Mouse (Mus musculus) liver, embryonic 14.5 days (tissue): ENCODE results near the gene Esam. TPM values are rescaled to one million over a fixed set of nuclear protein-coding genes. Genes with fewer than 3 reads are reported as not detected.

Experiments used
- ATAC-seq: fragments of 200-750 bp; cut with Nextera tagmentation; 2 replicates; pipeline ENCODE4 v1.8.0; 2017; ENCODE audit warnings: moderate number of reproducible peaks, mild to moderate bottlenecking, moderate library complexity; ENCODE audit not compliant: insufficient read depth
- DNase-seq, 3 experiments: peaks; one replicate each; pipeline ENCODE4 v3.0.0-alpha.2; 2012 to 2013; ENCODE audit warnings: low read depth in 3 of 3, low spot score in 3 of 3
- H3K27ac ChIP-seq: fragments of 300-500 bp; sonication (generic); 2 replicates; pipeline ENCODE4 v1.5.1; 2014; ENCODE audit warnings: moderate library complexity, mild to moderate bottlenecking, control low read depth, inconsistent platforms
- H3K27me3 ChIP-seq: fragments of 300-500 bp; sonication (generic); 2 replicates; pipeline ENCODE4 v1.6.1; 2014; ENCODE audit warnings: mild to moderate bottlenecking, low read length, moderate library complexity; ENCODE audit not compliant: control insufficient read depth, insufficient read depth
- H3K36me3 ChIP-seq: fragments of 300-500 bp; sonication (generic); replicated peaks from 2 replicates; pipeline ENCODE4 v1.6.1; 2014; ENCODE audit warnings: low read depth; ENCODE audit not compliant: control insufficient read depth, insufficient read depth
- H3K4me1 ChIP-seq, 2 experiments: fragments of 200-500 bp in 1 of 2; fragments of 300-500 bp in 1 of 2; sonication (generic) in 1 of 2; replicated peaks; 2 replicates each; pipeline ENCODE4 v1.6.1; 2012 to 2014; ENCODE audit warnings: antibody characterized with exemption in 1 of 2, inconsistent platforms in 1 of 2, low read length in 1 of 2; ENCODE audit not compliant: control insufficient read depth in 2 of 2, insufficient read depth in 2 of 2
- H3K4me2 ChIP-seq: fragments of 300-500 bp; sonication (generic); 2 replicates; pipeline ENCODE4 v1.6.1; 2014; ENCODE audit warnings: low read depth, mild to moderate bottlenecking, control low read depth, moderate library complexity
- H3K4me3 ChIP-seq, 2 experiments: fragments of 200-500 bp in 1 of 2; fragments of 300-500 bp in 1 of 2; sonication (generic) in 1 of 2; 2 replicates each; pipeline ENCODE4 v1.5.1; 2012 to 2014; ENCODE audit warnings: low read depth in 2 of 2, low read length in 2 of 2, mild to moderate bottlenecking in 2 of 2, control low read depth in 1 of 2, inconsistent platforms in 1 of 2, moderate library complexity in 1 of 2; ENCODE audit not compliant: insufficient read depth in 1 of 2
- H3K9ac ChIP-seq: fragments of 300-500 bp; sonication (generic); replicated peaks from 2 replicates; pipeline ENCODE4 v1.6.1; 2014; ENCODE audit warnings: mild to moderate bottlenecking, control low read depth, moderate library complexity
- H3K9me3 ChIP-seq: fragments of 300-500 bp; sonication (generic); 2 replicates; pipeline ENCODE4 v1.6.1; 2016; ENCODE audit warnings: low read length, mixed read lengths; ENCODE audit not compliant: control insufficient read depth
- CTCF ChIP-seq: IDR thresholded peaks from 2 replicates; pipeline ENCODE4 v1.5.1; 2016; ENCODE audit warnings: antibody characterized with exemption, low read depth, control low read depth
- EP300 ChIP-seq: IDR thresholded peaks from 2 replicates; pipeline ENCODE4 v1.6.1; 2016; ENCODE audit warnings: antibody characterized with exemption, low read depth
- WGBS: fragments of 180-500 bp; shearing (Covaris S2); extraction: QIAGEN DNeasy Blood & Tissue Kit; methylation state at CpG from one replicate; pipeline ENCODE4 v1.1.7; 2014; ENCODE audit not compliant: insufficient replicate concordance; 5-methylcytosine and 5-hydroxymethylcytosine counted together
- polyA plus RNA-seq, 2 experiments: library from polyadenylated mRNA; depleted of rRNA in 1 of 2; stranded (reverse) in 1 of 2; unstranded in 1 of 2; fragments of >200 nt; fragmentation: Nextera tagmentation in 1 of 2; extraction: Ambion mirVana in 1 of 2; gene quantifications; 2 replicates each; pipeline versions ENCODE4 v1.2.1 to v1.2.3; 2012 to 2014

Esam gene
- polyA plus RNA-seq, 2 experiments: 7.3 to 9.9 TPM

DNA sequence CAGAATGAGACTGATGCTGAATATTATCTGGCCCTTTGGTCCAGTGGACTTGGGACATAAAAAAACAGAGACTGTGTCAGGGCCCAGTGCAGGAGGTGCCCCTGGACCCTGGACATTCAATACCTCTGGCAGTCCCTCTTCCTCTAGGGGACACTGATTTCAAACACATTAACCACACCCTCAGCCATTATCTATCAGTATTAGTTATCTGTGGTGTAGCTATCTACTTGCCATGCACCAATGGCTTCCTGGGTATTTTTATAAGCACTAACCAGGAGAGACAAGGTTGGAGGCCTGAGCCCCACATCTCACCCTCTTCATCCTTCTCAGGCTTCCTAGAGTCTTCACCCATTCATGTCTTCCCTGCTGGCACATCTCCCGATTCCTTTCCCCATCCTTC lies 22.6 kb downstream of the Esam start:
- 45% methylated on average over 1 of the region's 1 CpGs for WGBS
- H3K4me3 ChIP-seq: no peak overlapping the region
- peaks cover 0 to 33% of the 10 kb centered on the region in 2 experiments; a peak in 2 of 4 replicates for H3K4me1 ChIP-seq
- no peak overlapping the region for H3K9ac ChIP-seq
- ATAC-seq (no peak), DNase-seq (no peak)
- TF ChIP-seq CTCF (no peak), EP300 (no peak)
- no peak overlapping the region for H3K27ac ChIP-seq
- no peak overlapping the region for H3K4me2 ChIP-seq
- peaks cover 15% of the 10 kb centered on the region for H3K27me3 ChIP-seq
- no peaks in the 10 kb centered on the region for H3K36me3 ChIP-seq
- H3K9me3 ChIP-seq: no peaks in the 10 kb centered on the region

DNA sequence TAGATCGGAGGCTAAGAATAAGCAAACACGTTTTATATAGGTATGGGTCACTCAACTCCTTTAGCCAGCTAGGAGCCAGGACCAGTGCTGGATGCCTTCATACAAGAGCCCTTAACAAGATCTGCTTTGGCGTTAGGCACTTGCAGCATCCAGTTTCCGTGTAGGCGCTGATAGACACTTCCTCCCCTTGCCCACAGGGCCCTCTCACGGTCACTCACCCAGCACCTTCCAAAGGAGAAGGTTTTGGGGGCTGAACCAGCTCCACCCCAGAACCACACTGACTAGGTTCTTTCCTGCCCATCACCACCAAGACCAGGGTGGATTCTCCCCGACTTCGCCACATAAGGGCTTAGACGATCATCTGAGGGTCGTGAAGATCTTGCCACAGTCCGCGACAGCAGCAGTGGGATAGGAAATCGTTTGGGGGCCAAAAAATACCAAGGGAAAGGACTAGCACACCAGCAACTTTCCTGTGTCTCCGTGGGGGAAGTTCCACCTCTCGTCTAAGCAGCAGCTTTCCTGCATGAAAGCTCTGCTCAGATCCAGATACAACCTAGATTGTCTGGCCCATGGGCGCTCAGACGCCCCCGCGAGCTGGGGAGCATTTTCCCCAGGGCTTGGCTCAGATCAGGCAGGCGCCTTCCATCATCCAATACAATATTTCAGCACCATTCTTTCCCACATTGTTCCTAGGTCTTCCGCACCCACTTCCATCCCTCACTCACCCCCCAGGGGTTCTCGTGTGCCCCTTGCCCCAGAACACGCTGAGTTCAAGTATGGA lies 24.1 kb downstream of the Esam start:
- Histone ChIP-seq H3K36me3 (no peaks in the 10 kb centered on the region), H3K27me3 (peaks cover 8% of the 10 kb centered on the region), H3K4me3 (peak overlapping the region; percentile 44 to 51), H3K9me3 (no peaks in the 10 kb centered on the region), H3K9ac (peak overlapping the region; percentile 55), H3K4me2 (peak overlapping the region; percentile 84), H3K4me1 (peaks cover 0 to 37% of the 10 kb centered on the region in 2 experiments; a peak in 2 of 4 replicates), H3K27ac (no peak overlapping the region)
- no peak for DNase-seq
- TF ChIP-seq CTCF (no peak), EP300 (no peak)
- ATAC-seq: peak; percentile 8; the same call in 1 of the 2 replicates
- WGBS: 2% methylated on average over 23 of the region's 23 CpGs

DNA sequence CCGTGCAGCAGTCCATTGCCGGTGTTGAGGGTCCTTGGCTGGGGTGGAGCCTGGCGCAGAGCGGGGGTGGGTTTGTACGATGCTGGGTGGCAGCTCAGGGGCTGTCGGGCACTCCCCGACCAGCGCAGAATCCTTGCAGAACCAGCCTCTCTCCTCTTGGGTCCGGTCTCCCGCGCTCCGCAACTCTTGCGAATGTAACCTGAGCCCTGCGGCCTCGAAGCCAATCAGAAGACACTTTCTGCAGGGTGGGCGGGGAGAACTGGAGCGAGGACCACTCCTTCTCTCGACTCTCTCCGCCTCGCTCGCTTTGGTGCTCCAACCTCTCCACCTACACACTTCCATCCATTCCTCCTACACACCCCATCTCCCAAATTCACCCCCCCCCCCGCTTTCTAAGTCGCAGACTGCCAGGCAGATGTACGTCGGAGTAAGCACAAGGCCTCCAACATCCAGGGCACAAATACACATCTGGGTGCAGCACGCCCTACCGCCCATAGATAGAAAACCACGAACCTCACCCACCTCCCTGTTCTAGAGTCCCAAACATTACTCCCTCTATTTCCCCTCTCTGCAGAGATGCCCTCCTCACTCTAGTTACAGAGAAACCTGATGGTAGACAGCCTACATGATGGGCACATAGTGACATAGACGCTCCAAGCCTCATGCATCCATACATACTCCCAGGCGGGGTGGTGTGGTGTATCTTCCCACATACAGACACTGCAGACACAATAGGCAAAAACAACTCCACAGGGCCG lies 24.8 kb downstream of the Esam start, which contains the start of gene Nrgn:
TSS of gene Nrgn (minus strand) at position 369 of the 758 bp plus-strand sequence.
- peak within 1 kb of the TSS; percentile 55 for H3K9ac ChIP-seq
- H3K4me2 ChIP-seq: peak within 1 kb of the TSS; percentile 84
- peak; percentile 54 to 66 (median 59) for DNase-seq
- peaks cover 0 to 37% of the 10 kb centered on the region in 2 experiments; a peak in 2 of 4 replicates for H3K4me1 ChIP-seq
- H3K27ac ChIP-seq: no peak within 1 kb of the TSS
- no peaks in the 10 kb centered on the region for H3K36me3 ChIP-seq
- peak within 1 kb of the TSS; percentile 44 to 51 for H3K4me3 ChIP-seq
- TF ChIP-seq CTCF (no peak), EP300 (no peak)
- WGBS: 2% methylated on average over 31 of the region's 31 CpGs
- peak; percentile 81 for ATAC-seq
- no peaks in the 10 kb centered on the region for H3K9me3 ChIP-seq
- H3K27me3 ChIP-seq: peaks cover 8% of the 10 kb centered on the region

DNA sequence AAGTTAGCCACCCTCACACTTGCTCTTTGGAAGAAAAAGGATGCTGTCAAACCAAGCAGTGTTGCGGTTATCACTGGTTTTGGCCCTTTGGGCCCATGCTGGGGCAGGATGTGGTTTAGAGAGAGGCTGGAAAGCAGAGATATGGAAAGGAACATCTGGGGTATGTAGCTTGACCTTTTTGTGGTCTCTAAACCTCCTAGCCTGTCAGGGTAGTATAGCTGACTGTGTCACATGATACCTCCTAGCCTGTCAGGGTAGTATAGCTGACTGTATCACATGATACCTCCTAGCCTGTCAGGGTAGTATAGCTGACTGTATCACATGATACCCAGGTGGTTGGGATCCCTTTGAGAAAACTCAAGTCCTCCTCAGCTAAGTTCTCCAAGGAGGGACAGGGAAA lies 26.4 kb downstream of the Esam start:
- Histone ChIP-seq H3K9me3 (no peaks in the 10 kb centered on the region), H3K9ac (no peak overlapping the region), H3K4me1 (peaks cover 0 to 37% of the 10 kb centered on the region in 2 experiments; a peak in 2 of 4 replicates), H3K27me3 (peaks cover 8% of the 10 kb centered on the region), H3K4me3 (no peak overlapping the region), H3K4me2 (no peak overlapping the region), H3K27ac (no peak overlapping the region), H3K36me3 (no peaks in the 10 kb centered on the region)
- ATAC-seq: peak; percentile 80
- 19% methylated on average over 1 of the region's 1 CpGs for WGBS
- TF ChIP-seq EP300: peak; percentile 45; the same call in 1 of the 2 replicates
- TF ChIP-seq CTCF: no peak
- no peak for DNase-seq
